In the genomic region with DNA sequence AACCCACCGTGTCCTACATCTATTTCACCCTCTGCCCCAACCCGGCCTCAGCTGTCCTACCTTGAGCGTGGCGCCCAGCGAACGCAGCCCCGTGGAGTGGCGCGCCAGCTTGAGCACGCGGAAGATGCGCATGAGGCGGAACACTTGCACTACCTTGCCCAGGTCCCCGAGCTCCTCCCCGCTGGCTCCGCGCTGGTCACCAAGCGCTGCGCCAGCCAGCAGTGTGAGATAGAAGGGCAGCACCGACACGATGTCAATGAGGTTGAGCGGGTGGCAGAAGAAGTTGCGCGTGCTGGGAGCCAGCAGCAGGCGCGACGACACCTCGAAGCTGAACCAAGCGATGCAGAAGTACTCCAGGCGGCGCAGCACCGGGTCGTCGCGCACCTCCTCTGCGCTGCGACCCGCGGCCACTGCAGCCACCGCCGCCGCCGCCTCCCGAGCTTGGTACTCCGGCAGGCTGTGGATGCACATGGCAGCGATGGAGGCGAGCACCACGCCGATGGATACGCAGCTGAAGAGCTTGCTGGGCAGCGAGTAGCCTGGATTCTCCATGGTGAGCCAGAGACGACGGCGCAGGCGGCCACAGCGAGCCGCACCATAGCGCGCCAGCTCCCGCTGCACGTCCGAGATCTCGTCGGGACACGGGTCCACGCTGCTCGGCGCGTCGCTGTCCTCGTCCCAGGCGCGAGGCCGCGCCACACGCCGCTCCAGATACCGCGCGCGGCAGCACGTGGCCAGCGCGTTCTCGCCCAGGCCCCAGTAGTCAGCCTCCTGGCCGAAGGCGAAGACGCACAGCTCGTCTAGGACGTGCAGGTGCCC, we compare ENCODE assay signal across 8 mouse cellular contexts. TPM values are rescaled to one million over a fixed set of nuclear protein-coding genes. Genes with fewer than 3 reads are reported as not detected.
DNase-seq lines count a peak whose midpoint lies in the region; ATAC-seq lines count a peak whose summit lies in the region.

No protein-coding gene starts in this region.

- intact Hi-C loops in left cerebral cortex, postnatal 4 days (cut with DNase I), result no loop called here

- ATAC-seq in heart, embryonic 13.5 days (ENCODE audit: extremely low read depth, insufficient number of reproducible peaks, low FRiP score, low TSS enrichment), result no peak
- ATAC-seq in forebrain, embryonic 16.5 days, result peak; percentile 63
- ATAC-seq in erythroblast, adult 5-6 weeks (replicated peaks; ENCODE audit: low FRiP score, poor library complexity, severe bottlenecking), result no peak

- peak overlapping the region; percentile 67 for H3K4me2 ChIP-seq in heart, embryonic 13.5 days
- peak overlapping the region; percentile 59 for H3K4me2 ChIP-seq in forebrain, embryonic 16.5 days (ENCODE audit: low read length)

- no peak for DNase-seq in heart, adult 18-20 months
- DNase-seq in ES-CJ7 (ENCODE audit: low read depth, low spot score), result peak; percentile 26
- peak; percentile 30 for DNase-seq in mesoderm, embryonic 11.5 days (ENCODE audit: low read depth, low spot score)
- no peak for DNase-seq in left cerebral cortex, postnatal 4 days
- no peak for DNase-seq in urinary bladder, postnatal 10 days (ENCODE audit: low spot score)

- WGBS in heart, embryonic 13.5 days, result 13% methylated on average over 88 of the region's 90 CpGs
- 17% methylated on average over 84 of the region's 90 CpGs for WGBS in forebrain, embryonic 16.5 days

- peaks cover 27% of the 10 kb centered on the region for H3K4me1 ChIP-seq in heart, embryonic 13.5 days
- H3K4me1 ChIP-seq in forebrain, embryonic 16.5 days (replicated peaks; ENCODE audit: control insufficient read depth, insufficient read depth, low read length), result peaks cover 16% of the 10 kb centered on the region

- H3K36me3 ChIP-seq in heart, embryonic 13.5 days, result no peaks in the 10 kb centered on the region
- H3K36me3 ChIP-seq in forebrain, embryonic 16.5 days (ENCODE audit: control insufficient read depth, insufficient read depth), result no peaks in the 10 kb centered on the region

- H3K9me3 ChIP-seq in heart, embryonic 13.5 days, result no peaks in the 10 kb centered on the region
- H3K9me3 ChIP-seq in forebrain, embryonic 16.5 days (ENCODE audit: control insufficient read depth, low read length), result no peaks in the 10 kb centered on the region

- peaks cover 96% of the 10 kb centered on the region for H3K27me3 ChIP-seq in heart, embryonic 13.5 days (replicated peaks)
- H3K27me3 ChIP-seq in forebrain, embryonic 16.5 days (replicated peaks; ENCODE audit: control insufficient read depth, insufficient read depth, low read length), result peaks cover 54% of the 10 kb centered on the region

- peak overlapping the region; percentile 45 for H3K4me3 ChIP-seq in heart, embryonic 13.5 days
- H3K4me3 ChIP-seq in forebrain, embryonic 16.5 days (replicated peaks; ENCODE audit: low read length), result peak overlapping the region; percentile 46

- H3K27ac ChIP-seq in heart, embryonic 13.5 days (replicated peaks), result no peak overlapping the region
- H3K27ac ChIP-seq in forebrain, embryonic 16.5 days (ENCODE audit: low read length), result no peak overlapping the region

- H3K9ac ChIP-seq in heart, embryonic 13.5 days, result peak overlapping the region; percentile 50
- H3K9ac ChIP-seq in forebrain, embryonic 16.5 days (replicated peaks; ENCODE audit: low read depth, low read length), result peak overlapping the region; percentile 43

RNA-seq across cellular contexts. Expression of gene Kcns1, which starts 3.0 kb away (rescaled TPM):
- polyA plus RNA-seq in heart, embryonic 13.5 days (2015; fragmentation: Nextera tagmentation; extraction: Ambion mirVana), result 0.21 and 0.29 TPM in 2 replicates
- under 1 TPM in 1 of 2 experiments, not detected in 1; 0.10 TPM for total RNA-seq in heart, adult 18-20 months (2021)
- polyA plus RNA-seq in forebrain, embryonic 16.5 days (2015; fragmentation: Nextera tagmentation; extraction: Ambion mirVana), result 1.1 and 1.3 TPM in 2 replicates
- not detected in 2 replicates for total RNA-seq in erythroblast, adult 5-6 weeks (2015; ENCODE audit: low replicate concordance)
- total RNA-seq in erythroblast, adult 5-6 weeks (2017; ENCODE audit: low replicate concordance), result not detected in 2 replicates
- total RNA-seq in left cerebral cortex, postnatal 4 days (2021), result 1 to 10 TPM; 8.1 to 9.0 TPM

RNA-seq across cellular contexts. Expression of gene Wfdc5, which starts 14.6 kb away (rescaled TPM):
- not detected in 2 replicates for polyA plus RNA-seq in heart, embryonic 13.5 days (2015; fragmentation: Nextera tagmentation; extraction: Ambion mirVana)
- total RNA-seq in heart, adult 18-20 months (2021), result not detected
- not detected in 2 replicates for polyA plus RNA-seq in forebrain, embryonic 16.5 days (2015; fragmentation: Nextera tagmentation; extraction: Ambion mirVana)
- total RNA-seq in erythroblast, adult 5-6 weeks (2015; ENCODE audit: low replicate concordance), result not detected in 2 replicates
- not detected in 2 replicates for total RNA-seq in erythroblast, adult 5-6 weeks (2017; ENCODE audit: low replicate concordance)
- total RNA-seq in left cerebral cortex, postnatal 4 days (2021), result not detected

RNA-seq across cellular contexts. Expression of gene Wfdc12, which starts 22.4 kb away (rescaled TPM):
- polyA plus RNA-seq in heart, embryonic 13.5 days (2015; fragmentation: Nextera tagmentation; extraction: Ambion mirVana), result not detected in 2 replicates
- total RNA-seq in heart, adult 18-20 months (2021), result not detected
- polyA plus RNA-seq in forebrain, embryonic 16.5 days (2015; fragmentation: Nextera tagmentation; extraction: Ambion mirVana), result not detected in 2 replicates
- not detected in 2 replicates for total RNA-seq in erythroblast, adult 5-6 weeks (2015; ENCODE audit: low replicate concordance)
- not detected in 2 replicates for total RNA-seq in erythroblast, adult 5-6 weeks (2017; ENCODE audit: low replicate concordance)
- not detected for total RNA-seq in left cerebral cortex, postnatal 4 days (2021)

RNA-seq across cellular contexts. Expression of gene Wfdc15a, which starts 32.0 kb away (rescaled TPM):
- not detected in 2 replicates for polyA plus RNA-seq in heart, embryonic 13.5 days (2015; fragmentation: Nextera tagmentation; extraction: Ambion mirVana)
- not detected for total RNA-seq in heart, adult 18-20 months (2021)
- not detected in 2 replicates for polyA plus RNA-seq in forebrain, embryonic 16.5 days (2015; fragmentation: Nextera tagmentation; extraction: Ambion mirVana)
- not detected in 2 replicates for total RNA-seq in erythroblast, adult 5-6 weeks (2015; ENCODE audit: low replicate concordance)
- not detected in 2 replicates for total RNA-seq in erythroblast, adult 5-6 weeks (2017; ENCODE audit: low replicate concordance)
- total RNA-seq in left cerebral cortex, postnatal 4 days (2021), result not detected

RNA-seq across cellular contexts. Expression of gene Wfdc15b, which starts 53.5 kb away (rescaled TPM):
- polyA plus RNA-seq in heart, embryonic 13.5 days (2015; fragmentation: Nextera tagmentation; extraction: Ambion mirVana), result 0.33 TPM in 1 of 2 replicates, not detected in the other
- total RNA-seq in heart, adult 18-20 months (2021), result not detected
- polyA plus RNA-seq in forebrain, embryonic 16.5 days (2015; fragmentation: Nextera tagmentation; extraction: Ambion mirVana), result not detected in 2 replicates
- total RNA-seq in erythroblast, adult 5-6 weeks (2015; ENCODE audit: low replicate concordance), result not detected in 2 replicates
- not detected in 2 replicates for total RNA-seq in erythroblast, adult 5-6 weeks (2017; ENCODE audit: low replicate concordance)
- not detected for total RNA-seq in left cerebral cortex, postnatal 4 days (2021)

Comparison
In these comparisons a context has a peak if more than half of its experiments do, and no peak if none do; other contexts are left out.
1. DNase-seq: peak in ES-CJ7 (single experiment) and mesoderm, embryonic 11.5 days (single experiment); none in heart, adult 18-20 months (0 of 2), left cerebral cortex, postnatal 4 days (single experiment) and urinary bladder, postnatal 10 days (single experiment).
2. RNA of gene Kcns1, which starts 3.0 kb away (total RNA-seq): 8.1 to 9.0 TPM in left cerebral cortex, postnatal 4 days; 0.10 TPM in heart, adult 18-20 months and not detected in erythroblast, adult 5-6 weeks; every median in the first group is over 4 times any median in the second.